Mouse (Mus musculus) midbrain, postnatal 0 days (tissue): ENCODE measurements around the gene Soga1. TPM values are rescaled to one million over a fixed set of nuclear protein-coding genes. Genes with fewer than 3 reads are reported as not detected.
A peak's percentile ranks its signal among the peaks of the same experiment; 100 is the strongest.

Experiments used
- ATAC-seq: fragments of 200-750 bp; cut with Nextera tagmentation; 2 replicates; pipeline ENCODE4 v1.8.0; 2017; ENCODE audit warnings: moderate number of reproducible peaks, mild to moderate bottlenecking, moderate TSS enrichment, moderate library complexity; ENCODE audit not compliant: low FRiP score
- DNase-seq: peaks from one replicate; pipeline ENCODE4 v3.0.0-alpha.2; 2015; ENCODE audit warnings: low spot score
- H3K27ac ChIP-seq: fragments of 300-500 bp; sonication (generic); 2 replicates; pipeline ENCODE4 v1.5.1; 2014; ENCODE audit warnings: low read depth, mild to moderate bottlenecking, low read length, mixed read lengths
- H3K27me3 ChIP-seq: fragments of 300-500 bp; sonication (generic); 2 replicates; pipeline ENCODE4 v1.6.1; 2014; ENCODE audit warnings: low read length, control low read depth, mixed read lengths; ENCODE audit not compliant: insufficient read depth
- H3K36me3 ChIP-seq: fragments of 300-500 bp; sonication (generic); 2 replicates; pipeline ENCODE4 v1.6.1; 2014; ENCODE audit warnings: low read length, control low read depth, mixed read lengths; ENCODE audit not compliant: insufficient read depth
- H3K4me1 ChIP-seq: fragments of 300-500 bp; sonication (generic); 2 replicates; pipeline ENCODE4 v1.6.1; 2014; ENCODE audit warnings: mild to moderate bottlenecking, control low read depth, antibody characterized with exemption, low read length, mixed read lengths; ENCODE audit not compliant: insufficient read depth
- H3K4me2 ChIP-seq: fragments of 300-500 bp; sonication (generic); 2 replicates; pipeline ENCODE4 v1.6.1; 2014; ENCODE audit warnings: low read depth, mild to moderate bottlenecking, low read length, mixed read lengths; ENCODE audit not compliant: poor library complexity, severe bottlenecking
- H3K4me3 ChIP-seq: fragments of 300-500 bp; sonication (generic); 2 replicates; pipeline ENCODE4 v1.5.1; 2014; ENCODE audit warnings: low read depth, mild to moderate bottlenecking, low read length, moderate library complexity
- H3K9ac ChIP-seq: fragments of 300-500 bp; sonication (generic); replicated peaks from 2 replicates; pipeline ENCODE4 v1.6.1; 2014; ENCODE audit warnings: mild to moderate bottlenecking, low read length, moderate library complexity, mixed read lengths; ENCODE audit not compliant: poor library complexity, severe bottlenecking
- H3K9me3 ChIP-seq: fragments of 300-500 bp; sonication (generic); 2 replicates; pipeline ENCODE4 v1.6.1; 2016; ENCODE audit warnings: low read length, control low read depth
- CTCF ChIP-seq: IDR thresholded peaks from 2 replicates; pipeline ENCODE4 v1.5.1; 2016; ENCODE audit warnings: antibody characterized with exemption, mild to moderate bottlenecking
- WGBS: fragments of 180-500 bp; shearing (Covaris S2); extraction: QIAGEN DNeasy Blood & Tissue Kit; methylation state at CpG from one replicate; pipeline ENCODE4 v1.1.7; 2014; 5-methylcytosine and 5-hydroxymethylcytosine counted together
- polyA plus RNA-seq: library from polyadenylated mRNA; unstranded; fragments of >200 nt; fragmentation: Nextera tagmentation; extraction: Ambion mirVana; gene quantifications from 2 replicates; pipeline ENCODE4 v1.2.1, GENCODE M21; 2015
- total RNA-seq: library from RNA; depleted of rRNA; stranded (reverse); fragments of >200 nt; gene quantifications from 2 replicates; pipeline ENCODE4 v1.2.3, GENCODE M21; 2014

The Soga1 gene
- total and polyA plus RNA-seq, 2 experiments from 2014 or later, result 3.9 to 132 TPM

DNA sequence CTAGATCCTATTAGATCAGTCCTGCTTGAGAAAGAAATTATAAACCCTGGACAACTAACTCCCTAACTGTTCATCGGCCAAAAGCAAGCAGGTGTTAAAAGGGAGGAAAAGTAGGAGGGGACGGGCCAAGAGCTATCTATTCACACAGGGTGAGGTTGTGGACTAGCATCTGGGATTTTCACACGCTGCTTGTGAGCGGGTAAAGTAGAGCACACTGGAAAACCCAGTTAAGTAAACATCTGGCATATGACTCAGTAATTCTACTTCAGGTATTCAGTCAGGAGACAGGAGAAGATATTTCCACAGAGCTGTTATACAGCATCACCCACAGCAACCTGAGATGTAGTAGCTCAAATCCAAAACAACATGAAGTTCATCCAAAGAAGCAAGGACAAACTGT is 39.5 kb upstream of the Soga1 start:
- H3K4me3 ChIP-seq, result no peak overlapping the region
- 93% methylated on average over 4 of the region's 4 CpGs for WGBS
- no peak for TF ChIP-seq CTCF
- H3K9ac ChIP-seq, result no peak overlapping the region
- ATAC-seq (no peak), DNase-seq (no peak)
- no peaks in the 10 kb centered on the region for H3K27me3 ChIP-seq
- no peaks in the 10 kb centered on the region for H3K4me1 ChIP-seq
- no peak overlapping the region for H3K27ac ChIP-seq
- H3K9me3 ChIP-seq, result no peaks in the 10 kb centered on the region
- H3K4me2 ChIP-seq, result no peak overlapping the region
- peaks cover 4% of the 10 kb centered on the region; the same call in 1 of the 2 replicates for H3K36me3 ChIP-seq

DNA sequence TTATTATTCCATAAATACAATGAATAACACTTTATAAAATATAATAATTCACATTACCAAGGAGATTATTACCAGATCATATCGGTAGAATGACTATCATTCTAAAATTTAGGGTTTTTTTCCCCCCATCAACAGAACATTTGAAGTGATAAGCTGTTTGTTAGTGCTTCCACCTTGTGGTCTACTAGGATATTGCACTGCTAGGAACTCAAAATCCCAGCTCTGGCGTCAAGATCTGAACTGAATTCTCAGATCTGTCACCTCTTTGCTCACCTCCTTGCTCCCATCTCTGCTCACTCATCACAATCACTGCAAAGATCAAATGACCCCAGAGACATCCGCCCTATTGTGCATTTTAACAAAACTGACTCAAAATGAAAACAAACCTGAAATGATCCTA is 37.9 kb upstream of the Soga1 start:
- Histone ChIP-seq H3K9me3 (no peaks in the 10 kb centered on the region), H3K36me3 (peaks cover 4% of the 10 kb centered on the region; the same call in 1 of the 2 replicates), H3K4me3 (no peak overlapping the region), H3K27ac (no peak overlapping the region), H3K4me1 (no peaks in the 10 kb centered on the region), H3K27me3 (no peaks in the 10 kb centered on the region), H3K9ac (no peak overlapping the region), H3K4me2 (no peak overlapping the region)
- 23% methylated on average over 3 of the region's 3 CpGs for WGBS
- peak; percentile 86 for TF ChIP-seq CTCF
- no peak for ATAC-seq
- peak; percentile 67 for DNase-seq

- ATAC-seq, result no peak
- H3K9me3 ChIP-seq, result no peaks in the 10 kb centered on the region
- 95% methylated on average over 4 of the region's 4 CpGs for WGBS
Observed at GRCm38 (mm10) chr2:157108236-157108635, 29.2 kb upstream of the Soga1 start.

GRCm38 (mm10) chr2:157104454-157104853 is 25.4 kb upstream of the Soga1 start:
- 87% methylated on average over 8 of the region's 8 CpGs for WGBS
- ATAC-seq, result no peak
- H3K4me3 ChIP-seq, result no peak overlapping the region

More at GRCm38 (mm10) chr2:157108236-157108635, 29.2 kb upstream of the Soga1 start:
- no peak overlapping the region for H3K9ac ChIP-seq
- no peak for DNase-seq
- H3K4me3 ChIP-seq, result no peak overlapping the region
- H3K27ac ChIP-seq, result no peak overlapping the region
- no peaks in the 10 kb centered on the region for H3K27me3 ChIP-seq
- H3K36me3 ChIP-seq, result no peaks in the 10 kb centered on the region; the same call in 1 of the 2 replicates
- H3K4me2 ChIP-seq, result no peak overlapping the region
- no peaks in the 10 kb centered on the region for H3K4me1 ChIP-seq
- no peak for TF ChIP-seq CTCF

DNA sequence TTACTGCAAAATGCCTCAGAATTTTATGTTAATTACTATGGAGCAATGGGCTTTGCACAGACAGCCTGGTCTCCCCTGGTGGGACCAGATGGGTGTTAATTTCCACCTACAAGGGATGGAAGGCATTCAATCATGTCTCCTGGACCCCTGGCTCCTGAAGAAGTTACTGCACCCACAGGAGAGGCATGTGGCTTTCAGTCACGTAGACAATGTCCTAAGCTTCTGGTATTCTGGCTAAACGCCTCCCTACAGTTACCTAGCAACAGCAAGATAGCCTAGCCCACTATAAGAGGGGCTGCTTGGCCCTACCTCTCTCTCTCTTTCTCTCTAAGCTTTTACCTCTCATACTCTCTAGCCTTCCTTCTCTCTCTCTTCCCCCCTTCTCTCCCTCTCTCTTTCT is 23.2 kb upstream of the Soga1 start:
- TF ChIP-seq CTCF, result no peak
- Histone ChIP-seq H3K9me3 (no peaks in the 10 kb centered on the region), H3K4me1 (no peaks in the 10 kb centered on the region), H3K27me3 (no peaks in the 10 kb centered on the region), H3K27ac (no peak overlapping the region), H3K9ac (no peak overlapping the region), H3K4me3 (no peak overlapping the region), H3K4me2 (no peak overlapping the region), H3K36me3 (peaks cover 6% of the 10 kb centered on the region)
- no peak for DNase-seq
- 41% methylated on average over 2 of the region's 2 CpGs for WGBS
- no peak for ATAC-seq

More at GRCm38 (mm10) chr2:157104454-157104853, 25.4 kb upstream of the Soga1 start:
- Histone ChIP-seq H3K4me2 (no peak overlapping the region), H3K27me3 (no peaks in the 10 kb centered on the region), H3K9me3 (no peaks in the 10 kb centered on the region), H3K36me3 (peaks cover 3% of the 10 kb centered on the region), H3K4me1 (no peaks in the 10 kb centered on the region), H3K9ac (no peak overlapping the region), H3K27ac (no peak overlapping the region)
- TF ChIP-seq CTCF, result no peak
- DNase-seq, result no peak

DNA sequence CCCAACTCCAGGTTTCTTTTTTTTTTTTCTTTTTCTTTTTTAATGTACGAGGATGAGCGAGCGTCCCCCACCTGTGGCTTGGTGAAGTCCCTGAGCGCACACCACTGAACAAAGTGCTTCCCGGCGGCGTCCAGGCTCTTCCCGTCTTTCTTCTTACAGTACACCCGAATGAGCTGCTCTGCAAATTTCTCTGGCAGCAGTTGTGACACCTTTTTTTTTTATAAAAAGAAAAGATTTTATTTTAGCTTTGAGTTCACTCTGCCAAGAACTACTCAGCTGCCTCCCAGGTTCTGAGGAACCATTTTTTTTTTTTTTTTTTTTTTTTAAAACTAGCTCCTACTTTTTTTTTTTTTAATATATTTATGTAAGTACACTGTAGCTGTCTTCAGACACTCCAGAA is 22.6 kb upstream of the Soga1 start:
- H3K9ac ChIP-seq, result no peak overlapping the region
- DNase-seq (no peak), ATAC-seq (no peak)
- no peak for TF ChIP-seq CTCF
- peaks cover 6% of the 10 kb centered on the region for H3K36me3 ChIP-seq
- no peak overlapping the region for H3K4me3 ChIP-seq
- H3K9me3 ChIP-seq, result no peaks in the 10 kb centered on the region
- H3K27ac ChIP-seq, result no peak overlapping the region
- no peaks in the 10 kb centered on the region for H3K4me1 ChIP-seq
- no peak overlapping the region for H3K4me2 ChIP-seq
- no peaks in the 10 kb centered on the region for H3K27me3 ChIP-seq
- WGBS, result 99% methylated on average over 9 of the region's 9 CpGs
